Mouse (Mus musculus) monocyte, adult 2 months (primary cell): ENCODE measurements around the gene Dolk.

Source experiments
- DNase-seq, 2 experiments: peaks; one replicate each; pipeline ENCODE4 v3.0.0; 2022; ENCODE audit warnings: low spot score in 2 of 2, low read depth in 1 of 2

Gene Dolk

GRCm38 (mm10) chr2:30269241-30269990 lies 16.7 kb downstream of the Dolk start:
- no peak for DNase-seq

- no peak for DNase-seq
Observed at GRCm38 (mm10) chr2:30268371-30268770, 17.8 kb downstream of the Dolk start.

GRCm38 (mm10) chr2:30267466-30267865 lies 18.7 kb downstream of the Dolk start:
- no peak for DNase-seq

GRCm38 (mm10) chr2:30266392-30266941 lies 19.7 kb downstream of the Dolk start:
- no peak for DNase-seq

- no peak for DNase-seq
Observed at GRCm38 (mm10) chr2:30265767-30266253, 20.3 kb downstream of the Dolk start, which contains the start of gene Phyhd1. Phyhd1 (plus strand) TSS chr2:30266203.

- no peak for DNase-seq
Observed at GRCm38 (mm10) chr2:30264671-30265519, 21.2 kb downstream of the Dolk start.

- no peak for DNase-seq
Observed at GRCm38 (mm10) chr2:30263811-30264210, 22.3 kb downstream of the Dolk start.

GRCm38 (mm10) chr2:30262840-30263441 lies 23.2 kb downstream of the Dolk start:
- DNase-seq = no peak

GRCm38 (mm10) chr2:30261921-30262839 lies 24.0 kb downstream of the Dolk start:
- DNase-seq = no peak

GRCm38 (mm10) chr2:30261064-30261736 lies 24.9 kb downstream of the Dolk start:
- DNase-seq = no peak

- DNase-seq = no peak
Observed at GRCm38 (mm10) chr2:30259131-30260064, 26.7 kb downstream of the Dolk start.

GRCm38 (mm10) chr2:30258600-30258999 lies 27.5 kb downstream of the Dolk start:
- no peak for DNase-seq

GRCm38 (mm10) chr2:30257699-30258460 lies 28.3 kb downstream of the Dolk start:
- no peak for DNase-seq

GRCm38 (mm10) chr2:30256616-30257350 lies 29.4 kb downstream of the Dolk start:
- no peak for DNase-seq

- no peak for DNase-seq
Observed at GRCm38 (mm10) chr2:30255631-30256395, 30.3 kb downstream of the Dolk start.

- DNase-seq = no peak
Observed at GRCm38 (mm10) chr2:30253809-30254208, 32.3 kb downstream of the Dolk start.
